Mouse (Mus musculus) liver, embryonic 11.5 days (tissue): ENCODE results near the gene Itih1. TPM values are rescaled to one million over a fixed set of nuclear protein-coding genes. Genes with fewer than 3 reads are reported as not detected.

Experiments
- ATAC-seq: fragments of 200-750 bp; cut with Nextera tagmentation; replicated peaks from 2 replicates; pipeline ENCODE4 v1.8.0; 2017; ENCODE audit warnings: moderate number of reproducible peaks, mild to moderate bottlenecking, moderate TSS enrichment, moderate library complexity; ENCODE audit not compliant: low FRiP score
- DNase-seq: peaks from one replicate; pipeline ENCODE4 v3.0.0-alpha.2; 2017; ENCODE audit warnings: low spot score
- H3K27ac ChIP-seq: fragments of 300-500 bp; sonication (generic); 2 replicates; pipeline ENCODE4 v1.5.1; 2014; ENCODE audit warnings: mild to moderate bottlenecking, low read depth, low read length, control low read depth
- H3K27me3 ChIP-seq: fragments of 300-500 bp; sonication (generic); replicated peaks from 2 replicates; pipeline ENCODE4 v1.6.1; 2014; ENCODE audit warnings: low read length, mixed read lengths; ENCODE audit not compliant: control insufficient read depth, insufficient read depth
- H3K36me3 ChIP-seq: fragments of 300-500 bp; sonication (generic); 2 replicates; pipeline ENCODE4 v1.6.1; 2014; ENCODE audit warnings: mild to moderate bottlenecking, low read length, moderate library complexity, mixed read lengths; ENCODE audit not compliant: control insufficient read depth, insufficient read depth
- H3K4me1 ChIP-seq: fragments of 300-500 bp; sonication (generic); replicated peaks from 2 replicates; pipeline ENCODE4 v1.6.1; 2014; ENCODE audit warnings: low read length, mixed read lengths; ENCODE audit not compliant: control insufficient read depth, insufficient read depth
- H3K4me2 ChIP-seq: fragments of 300-500 bp; sonication (generic); 2 replicates; pipeline ENCODE4 v1.6.1; 2014; ENCODE audit warnings: mild to moderate bottlenecking, control low read depth, moderate library complexity
- H3K4me3 ChIP-seq: fragments of 300-500 bp; sonication (generic); 2 replicates; pipeline ENCODE4 v1.5.1; 2014; ENCODE audit warnings: low read depth, low read length, control low read depth
- H3K9ac ChIP-seq: fragments of 300-500 bp; sonication (generic); 2 replicates; pipeline ENCODE4 v1.6.1; 2014; ENCODE audit warnings: low read depth, low read length, control low read depth
- H3K9me3 ChIP-seq: fragments of 300-500 bp; sonication (generic); 2 replicates; pipeline ENCODE4 v1.6.1; 2016; ENCODE audit warnings: low read length, inconsistent platforms, mixed read lengths; ENCODE audit not compliant: control insufficient read depth
- WGBS: fragments of 180-500 bp; shearing (Covaris S2); extraction: QIAGEN DNeasy Blood & Tissue Kit; methylation state at CpG from one replicate; pipeline ENCODE4 v1.1.7; 2014; 5-methylcytosine and 5-hydroxymethylcytosine counted together
- polyA plus RNA-seq: library from polyadenylated mRNA; unstranded; fragments of >200 nt; fragmentation: Nextera tagmentation; extraction: Ambion mirVana; gene quantifications from 2 replicates; pipeline ENCODE4 v1.2.1, GENCODE M21; 2014

Itih1 gene
- polyA plus RNA-seq: 16.3 and 17.4 TPM in 2 replicates

GRCm38 (mm10) chr14:30943038-30943437 lies at the start of gene Itih1:
TSS of gene Itih1 (minus strand) at chr14:30943289.
- ATAC-seq (0 out of 2 replicates have a peak, but pooled peaks have one; percentile 18), DNase-seq (no peak)
- H3K9ac ChIP-seq: peak within 1 kb of the TSS; percentile 35; the same call in 1 of the 2 replicates
- no peaks in the 10 kb centered on the region for H3K9me3 ChIP-seq
- WGBS: 72% methylated on average over 7 of the region's 7 CpGs
- no peaks in the 10 kb centered on the region for H3K27me3 ChIP-seq
- no peaks in the 10 kb centered on the region for H3K36me3 ChIP-seq
- peak within 1 kb of the TSS; percentile 22; the same call in 1 of the 2 replicates for H3K4me3 ChIP-seq
- H3K27ac ChIP-seq: peak within 1 kb of the TSS; percentile 71
- no peaks in the 10 kb centered on the region for H3K4me1 ChIP-seq
- peak within 1 kb of the TSS; percentile 45 for H3K4me2 ChIP-seq

GRCm38 (mm10) chr14:30976222-30976621 lies 33.1 kb upstream of the Itih1 start:
- Histone ChIP-seq H3K4me1 (no peaks in the 10 kb centered on the region), H3K4me2 (no peak overlapping the region), H3K9ac (no peak overlapping the region), H3K4me3 (no peak overlapping the region), H3K36me3 (no peaks in the 10 kb centered on the region; the same call in 1 of the 2 replicates), H3K27ac (no peak overlapping the region; the same call in 1 of the 2 replicates), H3K9me3 (no peaks in the 10 kb centered on the region), H3K27me3 (no peaks in the 10 kb centered on the region)
- ATAC-seq: no peak
- DNase-seq: no peak
- WGBS: 67% methylated on average over 3 of the region's 3 CpGs

- H3K9ac ChIP-seq: no peak overlapping the region
- DNase-seq: no peak
These were observed 31.1 kb upstream of the Itih1 start for GRCm38 (mm10) chr14:30974204-30974603.

GRCm38 (mm10) chr14:30960366-30960765 lies 17.3 kb upstream of the Itih1 start:
- no peaks in the 10 kb centered on the region for H3K27me3 ChIP-seq
- DNase-seq (no peak), ATAC-seq (no peak)
- no peaks in the 10 kb centered on the region for H3K9me3 ChIP-seq
- H3K4me1 ChIP-seq: no peaks in the 10 kb centered on the region
- no peak overlapping the region for H3K4me2 ChIP-seq
- no peak overlapping the region for H3K4me3 ChIP-seq
- no peak overlapping the region for H3K9ac ChIP-seq
- H3K27ac ChIP-seq: no peak overlapping the region
- WGBS: 100% methylated on average over 1 of the region's 1 CpGs
- peaks cover 6% of the 10 kb centered on the region; the same call in 1 of the 2 replicates for H3K36me3 ChIP-seq

More at GRCm38 (mm10) chr14:30974204-30974603, 31.1 kb upstream of the Itih1 start:
- Histone ChIP-seq H3K27ac (no peak overlapping the region), H3K36me3 (no peaks in the 10 kb centered on the region; the same call in 1 of the 2 replicates), H3K4me1 (no peaks in the 10 kb centered on the region), H3K27me3 (no peaks in the 10 kb centered on the region), H3K4me3 (no peak overlapping the region), H3K9me3 (no peaks in the 10 kb centered on the region), H3K4me2 (no peak overlapping the region)
- ATAC-seq: no peak
- 77% methylated on average over 6 of the region's 6 CpGs for WGBS

GRCm38 (mm10) chr14:30959031-30959430 lies 15.9 kb upstream of the Itih1 start:
- Histone ChIP-seq H3K4me1 (no peaks in the 10 kb centered on the region), H3K9ac (no peak overlapping the region), H3K4me2 (no peak overlapping the region), H3K27ac (no peak overlapping the region), H3K4me3 (no peak overlapping the region), H3K9me3 (no peaks in the 10 kb centered on the region), H3K27me3 (no peaks in the 10 kb centered on the region), H3K36me3 (peaks cover 6% of the 10 kb centered on the region; the same call in 1 of the 2 replicates)
- DNase-seq (no peak), ATAC-seq (no peak)
- 81% methylated on average over 4 of the region's 4 CpGs for WGBS

- H3K27ac ChIP-seq: no peak overlapping the region
- no peaks in the 10 kb centered on the region for H3K4me1 ChIP-seq
- H3K4me3 ChIP-seq: no peak overlapping the region
- no peaks in the 10 kb centered on the region for H3K27me3 ChIP-seq
- H3K9ac ChIP-seq: no peak overlapping the region
- 61% methylated on average over 2 of the region's 2 CpGs for WGBS
- ATAC-seq (no peak), DNase-seq (no peak)
- H3K9me3 ChIP-seq: no peaks in the 10 kb centered on the region
- H3K36me3 ChIP-seq: peaks cover 6% of the 10 kb centered on the region; the same call in 1 of the 2 replicates
- no peak overlapping the region for H3K4me2 ChIP-seq
These were observed 15.4 kb upstream of the Itih1 start for GRCm38 (mm10) chr14:30958517-30958916.

GRCm38 (mm10) chr14:30951154-30951825 lies 8.2 kb upstream of the Itih1 start, which contains the start of gene Nek4:
TSS of gene Nek4 (plus strand) at chr14:30951377.
- Histone ChIP-seq H3K4me2 (peak within 1 kb of the TSS; percentile 89), H3K4me1 (peaks cover 3% of the 10 kb centered on the region; the same call in 1 of the 2 replicates), H3K27me3 (no peaks in the 10 kb centered on the region), H3K4me3 (peak within 1 kb of the TSS; percentile 89), H3K27ac (peak within 1 kb of the TSS; percentile 74), H3K9ac (peak within 1 kb of the TSS; percentile 84), H3K9me3 (no peaks in the 10 kb centered on the region), H3K36me3 (no peaks in the 10 kb centered on the region)
- peak; percentile 99 for ATAC-seq
- peak; percentile 91 for DNase-seq
- under 1% methylated on average over 57 of the region's 57 CpGs for WGBS

- DNase-seq (no peak), ATAC-seq (no peak)
- Histone ChIP-seq H3K27ac (no peak overlapping the region), H3K4me3 (no peak overlapping the region), H3K9ac (no peak overlapping the region), H3K9me3 (no peaks in the 10 kb centered on the region), H3K36me3 (no peaks in the 10 kb centered on the region), H3K27me3 (no peaks in the 10 kb centered on the region), H3K4me2 (no peak overlapping the region), H3K4me1 (peaks cover 3% of the 10 kb centered on the region; the same call in 1 of the 2 replicates)
- WGBS: 89% methylated on average over 10 of the region's 10 CpGs
These were observed 6.9 kb upstream of the Itih1 start for GRCm38 (mm10) chr14:30949986-30950385.

GRCm38 (mm10) chr14:30944745-30945144 lies 1.7 kb upstream of the Itih1 start:
- peak overlapping the region; percentile 71 for H3K27ac ChIP-seq
- DNase-seq: peak; percentile 41

More at GRCm38 (mm10) chr14:30944745-30945144, 1.7 kb upstream of the Itih1 start:
- Histone ChIP-seq H3K9ac (no peak overlapping the region), H3K36me3 (no peaks in the 10 kb centered on the region), H3K27me3 (no peaks in the 10 kb centered on the region), H3K4me2 (no peak overlapping the region), H3K4me3 (no peak overlapping the region), H3K9me3 (no peaks in the 10 kb centered on the region), H3K4me1 (no peaks in the 10 kb centered on the region)
- ATAC-seq: peak; percentile 73; the same call in 1 of the 2 replicates
- 72% methylated on average over 2 of the region's 2 CpGs for WGBS
